11 mouse cellular contexts compared by ENCODE assay signal in the genomic region with DNA sequence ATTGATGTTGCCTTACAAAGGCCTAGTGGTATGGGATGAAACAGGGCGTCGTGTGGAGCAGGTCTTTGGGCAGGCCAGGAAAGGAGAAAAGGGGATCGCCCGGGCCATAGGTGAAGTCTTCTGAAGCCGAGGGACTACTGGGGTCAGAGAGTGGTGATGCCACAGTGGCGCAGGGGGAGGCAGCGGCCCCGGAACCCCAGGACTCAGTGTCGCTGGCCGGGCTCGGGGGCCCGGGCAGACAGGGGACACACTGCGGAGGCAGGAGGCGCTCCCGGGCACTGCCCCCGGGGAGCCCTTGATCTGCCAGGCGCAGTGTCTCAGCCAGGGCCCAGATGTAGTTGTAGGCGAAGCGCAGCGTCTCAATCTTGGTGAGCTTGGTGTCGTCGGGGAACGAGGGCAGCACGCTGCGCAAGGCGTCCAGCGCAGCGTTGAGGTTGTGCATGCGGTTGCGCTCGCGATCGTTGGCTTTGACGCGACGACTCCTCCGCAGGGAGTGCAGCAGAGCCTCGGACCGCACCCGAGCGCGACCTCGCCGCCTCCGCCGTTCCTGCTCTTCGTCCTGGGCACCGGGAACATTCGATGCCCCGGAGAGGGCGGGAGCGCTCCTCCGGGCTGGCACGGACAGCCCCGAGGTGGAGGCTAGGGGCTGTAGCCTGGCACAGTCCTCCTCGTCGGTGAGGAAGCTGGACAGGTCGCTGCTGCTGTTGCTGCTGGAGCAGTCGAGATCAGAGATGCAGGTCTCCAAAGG. TPM values are rescaled to one million over a fixed set of nuclear protein-coding genes. Genes with fewer than 3 reads are reported as not detected.
DNase-seq lines count a peak whose midpoint lies in the region; ATAC-seq and TF ChIP-seq lines count a peak whose summit lies in the region.
"Had no signal": no experiment of that assay in that cellular context is flagged by ENCODE, and none has a peak within 500 bp of the region (broad histone marks: within the 10 kb centered on the region; RNA-seq: fewer than 3 reads in every experiment).

No protein-coding gene starts in this region.

- no peak overlapping the region for H3K9ac ChIP-seq in embryonic facial prominence, embryonic 12.5 days
- no peak overlapping the region; the same call in 1 of the 2 replicates for H3K9ac ChIP-seq in hindbrain, postnatal 0 days (replicated peaks; ENCODE audit: low read length)
- H3K9ac ChIP-seq in neural tube, embryonic 14.5 days (replicated peaks; ENCODE audit: low read depth, low read length), result no peak overlapping the region

- no peak overlapping the region for H3K27ac ChIP-seq in layer of hippocampus, adult 2 months
- H3K27ac ChIP-seq in embryonic facial prominence, embryonic 12.5 days, result peak overlapping the region; percentile 32
- H3K27ac ChIP-seq in hindbrain, postnatal 0 days, result no peak overlapping the region
- no peak overlapping the region for H3K27ac ChIP-seq in neural tube, embryonic 14.5 days (ENCODE audit: low read depth, low read length)

- peaks cover 12% of the 10 kb centered on the region for H3K4me1 ChIP-seq in embryonic facial prominence, embryonic 12.5 days
- peaks cover 8% of the 10 kb centered on the region; the same call in 1 of the 2 replicates for H3K4me1 ChIP-seq in hindbrain, postnatal 0 days (ENCODE audit: insufficient read depth, low read length)
- H3K4me1 ChIP-seq in neural tube, embryonic 14.5 days (ENCODE audit: control insufficient read depth, insufficient read depth, low read length), result peaks cover 4% of the 10 kb centered on the region; the same call in 1 of the 2 replicates

- H3K9me3 ChIP-seq in embryonic facial prominence, embryonic 12.5 days, result no peaks in the 10 kb centered on the region
- H3K9me3 ChIP-seq in hindbrain, postnatal 0 days (ENCODE audit: low read length), result no peaks in the 10 kb centered on the region
- no peaks in the 10 kb centered on the region for H3K9me3 ChIP-seq in neural tube, embryonic 14.5 days (ENCODE audit: control insufficient read depth, low read length)

- 2% methylated on average over 59 of the region's 59 CpGs for WGBS in embryonic facial prominence, embryonic 12.5 days
- under 1% methylated on average over 59 of the region's 59 CpGs for WGBS in hindbrain, postnatal 0 days
- under 1% methylated on average over 58 of the region's 59 CpGs for WGBS in neural tube, embryonic 14.5 days

- peak overlapping the region; percentile 56 for H3K4me2 ChIP-seq in embryonic facial prominence, embryonic 12.5 days (replicated peaks)
- H3K4me2 ChIP-seq in hindbrain, postnatal 0 days (ENCODE audit: low read depth, low read length), result no peak overlapping the region
- H3K4me2 ChIP-seq in neural tube, embryonic 14.5 days (ENCODE audit: low read depth, low read length), result peak overlapping the region; percentile 39

- H3K36me3 ChIP-seq in embryonic facial prominence, embryonic 12.5 days, result no peaks in the 10 kb centered on the region
- no peaks in the 10 kb centered on the region for H3K36me3 ChIP-seq in hindbrain, postnatal 0 days (ENCODE audit: insufficient read depth, low read length)
- H3K36me3 ChIP-seq in neural tube, embryonic 14.5 days (ENCODE audit: control insufficient read depth, insufficient read depth, low read length), result no peaks in the 10 kb centered on the region

- DNase-seq in layer of hippocampus, adult 2 months (ENCODE audit: low spot score in 2 of 2), result no peak
- DNase-seq in layer of hippocampus, adult 18-20 months (ENCODE audit: low spot score in 2 of 2), result no peak
- no peak for DNase-seq in hindbrain, postnatal 0 days (ENCODE audit: low spot score)
- DNase-seq in cerebellum, postnatal 25 days, result no peak
- DNase-seq in adrenal gland, postnatal 10 days, result no peak
- DNase-seq in lung, postnatal 4 days, result no peak
- DNase-seq: thymus, postnatal 14 days had no signal

- H3K4me3 ChIP-seq in layer of hippocampus, adult 2 months, result peak overlapping the region; percentile 32; the same call in 1 of the 2 replicates
- peak overlapping the region; percentile 36 for H3K4me3 ChIP-seq in embryonic facial prominence, embryonic 12.5 days
- peak overlapping the region; percentile 22 for H3K4me3 ChIP-seq in hindbrain, postnatal 0 days (ENCODE audit: low read length)
- peak overlapping the region; percentile 19 for H3K4me3 ChIP-seq in neural tube, embryonic 14.5 days (ENCODE audit: low read depth, low read length)

- no peak for TF ChIP-seq CTCF in layer of hippocampus, adult 2 months (conservative IDR thresholded peaks at IDR 0.05)
- TF ChIP-seq CTCF in hindbrain, postnatal 0 days (IDR thresholded peaks at IDR 0.05; ENCODE audit: low read depth), result no peak

- H3K27me3 ChIP-seq in embryonic facial prominence, embryonic 12.5 days, result peaks cover 96% of the 10 kb centered on the region
- peaks cover 96% of the 10 kb centered on the region for H3K27me3 ChIP-seq in hindbrain, postnatal 0 days (ENCODE audit: insufficient read depth, low read length)
- peaks cover 81% of the 10 kb centered on the region for H3K27me3 ChIP-seq in neural tube, embryonic 14.5 days (ENCODE audit: control insufficient read depth, insufficient read depth, low read length)

- ATAC-seq in embryonic facial prominence, embryonic 12.5 days (ENCODE audit: insufficient number of reproducible peaks, insufficient read depth, low FRiP score, low TSS enrichment), result no peak
- ATAC-seq in hindbrain, postnatal 0 days, result peak; percentile 37; the same call in 1 of the 2 replicates
- no peak for ATAC-seq in neural tube, embryonic 14.5 days (ENCODE audit: low read depth)

RNA-seq across cellular contexts. Expression of a gene that starts 0.6 kb away (rescaled TPM):
- under 1 TPM in 1 of 2 experiments, not detected in 1; 0.20 TPM for total RNA-seq in layer of hippocampus, adult 2 months (2021)
- under 1 TPM; 0.17 to 0.58 TPM for total RNA-seq in layer of hippocampus, adult 18-20 months (2021)
- 5.1 and 6.0 TPM in 2 replicates for polyA plus RNA-seq in embryonic facial prominence, embryonic 12.5 days (2016; fragmentation: Nextera tagmentation; extraction: Ambion mirVana)
- 0.14 and 0.42 TPM in 2 replicates for total RNA-seq in hindbrain, postnatal 0 days (2014; rRNA removed)
- 0.10 and 0.30 TPM in 2 replicates for polyA plus RNA-seq in hindbrain, postnatal 0 days (2015; fragmentation: Nextera tagmentation; extraction: Ambion mirVana)
- 0.15 and 0.16 TPM in 2 replicates for polyA plus RNA-seq in neural tube, embryonic 14.5 days (2014; fragmentation: Nextera tagmentation; extraction: Ambion mirVana)
- total RNA-seq in adrenal gland, postnatal 10 days (2021), result not detected
- total RNA-seq: left cerebral cortex, postnatal 10 days had no signal
- polyA plus RNA-seq: gonadal fat pad, adult 2 months had no signal

RNA-seq across cellular contexts. Expression of a gene that starts 45.0 kb away (rescaled TPM):
- 100 to 1,000 TPM; 123 to 125 TPM for total RNA-seq in layer of hippocampus, adult 2 months (2021)
- 100 to 1,000 TPM; 144 to 150 TPM for total RNA-seq in layer of hippocampus, adult 18-20 months (2021)
- polyA plus RNA-seq in embryonic facial prominence, embryonic 12.5 days (2016; fragmentation: Nextera tagmentation; extraction: Ambion mirVana), result 308 and 338 TPM in 2 replicates
- total RNA-seq in hindbrain, postnatal 0 days (2014; rRNA removed), result 17.5 and 20.2 TPM in 2 replicates
- 19.2 and 19.9 TPM in 2 replicates for polyA plus RNA-seq in hindbrain, postnatal 0 days (2015; fragmentation: Nextera tagmentation; extraction: Ambion mirVana)
- 1.6 and 2.5 TPM in 2 replicates for polyA plus RNA-seq in neural tube, embryonic 14.5 days (2014; fragmentation: Nextera tagmentation; extraction: Ambion mirVana)
- 10 to 100 TPM; 15.0 to 16.3 TPM for total RNA-seq in adrenal gland, postnatal 10 days (2021)
